ENCODE assay signal across 37 mouse cellular contexts in genomic region chr2:31878610-31879009, GRCm38 (mm10). TPM values are rescaled to one million over a fixed set of nuclear protein-coding genes. Genes with fewer than 3 reads are reported as not detected.
"Had no signal": no experiment of that assay in that cellular context is flagged by ENCODE, and none has a peak within 500 bp of the region (broad histone marks: within the 10 kb centered on the region; RNA-seq: fewer than 3 reads in every experiment).

No protein-coding gene starts in this region.

- H3K9me3 ChIP-seq: heart, embryonic 10.5 days; heart, embryonic 12.5 days; heart, embryonic 13.5 days; heart, embryonic 15.5 days; hindbrain, embryonic 10.5 days; hindbrain, embryonic 12.5 days; hindbrain, embryonic 13.5 days; hindbrain, embryonic 15.5 days; intestine, embryonic 15.5 days; kidney, embryonic 15.5 days had no signal

- ATAC-seq: hindbrain, embryonic 16.5 days; hindbrain, postnatal 0 days; inflammation-experienced regulatory T-cells, adult 6 months; intestine, embryonic 15.5 days; intestine, embryonic 16.5 days; intestine, postnatal 0 days had no signal

- H3K36me3 ChIP-seq: heart, embryonic 10.5 days; heart, embryonic 12.5 days; heart, embryonic 13.5 days; heart, embryonic 15.5 days; hindbrain, embryonic 10.5 days; hindbrain, embryonic 12.5 days; hindbrain, embryonic 13.5 days; hindbrain, embryonic 15.5 days; intestine, embryonic 15.5 days; kidney, embryonic 15.5 days had no signal

- DNase-seq: heart, postnatal 10 days; heart, postnatal 14 days; heart, postnatal 36 days; heart, postnatal 4 days; kidney, adult 11 months; kidney, adult 18-20 months; kidney, adult 2 months; kidney, adult 8-10 months; kidney, adult 9 months; kidney, postnatal 10 days; kidney, postnatal 14 days; kidney, postnatal 25 days; kidney, postnatal 36 days; kidney, postnatal 4 days; layer of hippocampus, adult 9-11 months; layer of hippocampus, postnatal 36 days had no signal

- H3K4me2 ChIP-seq: heart, embryonic 11.5 days; heart, embryonic 12.5 days; heart, embryonic 13.5 days; heart, embryonic 15.5 days; hindbrain, embryonic 12.5 days; hindbrain, embryonic 13.5 days; hindbrain, embryonic 14.5 days; hindbrain, embryonic 15.5 days; intestine, embryonic 15.5 days; kidney, embryonic 15.5 days had no signal

- H3K4me3 ChIP-seq: heart, embryonic 10.5 days; heart, embryonic 12.5 days; heart, embryonic 13.5 days; heart, embryonic 15.5 days; hindbrain, embryonic 10.5 days; hindbrain, embryonic 12.5 days; hindbrain, embryonic 13.5 days; hindbrain, embryonic 15.5 days; intestine, embryonic 15.5 days; kidney, embryonic 15.5 days; layer of hippocampus, adult 2 months had no signal

- H3K9ac ChIP-seq: heart, embryonic 12.5 days; heart, embryonic 13.5 days; heart, embryonic 15.5 days; hindbrain, embryonic 12.5 days; hindbrain, embryonic 13.5 days; hindbrain, embryonic 14.5 days; hindbrain, embryonic 15.5 days; intestine, embryonic 15.5 days; kidney, embryonic 15.5 days had no signal

- H3K27ac ChIP-seq: heart, embryonic 10.5 days; heart, embryonic 13.5 days; heart, embryonic 15.5 days; hindbrain, embryonic 10.5 days; hindbrain, embryonic 12.5 days; hindbrain, embryonic 13.5 days; hindbrain, embryonic 14.5 days; hindbrain, embryonic 15.5 days; hindbrain, postnatal 0 days; intestine, embryonic 15.5 days; kidney, embryonic 15.5 days; kidney, postnatal 0 days; layer of hippocampus, adult 2 months had no signal

RNA-seq across cellular contexts. Expression of gene Lamc3, which starts 8.5 kb away (rescaled TPM):
- polyA plus RNA-seq: inflammation-experienced regulatory T-cells, adult 6 months had no signal

RNA-seq across cellular contexts. Expression of gene Fibcd1, which starts 32.8 kb away (rescaled TPM):
- polyA plus RNA-seq: heart, embryonic 11.5 days; heart, embryonic 13.5 days; heart, embryonic 15.5 days; heart, embryonic 16.5 days; heart, postnatal 0 days had no signal
